Mouse (Mus musculus): ENCODE results near the gene Gm42517. TPM values are rescaled to one million over a fixed set of nuclear protein-coding genes. Genes with fewer than 3 reads are reported as not detected.

The Gm42517 gene
- polyA plus RNA-seq, 1 experiment from 2014 or later = 0.31 TPM

DNA sequence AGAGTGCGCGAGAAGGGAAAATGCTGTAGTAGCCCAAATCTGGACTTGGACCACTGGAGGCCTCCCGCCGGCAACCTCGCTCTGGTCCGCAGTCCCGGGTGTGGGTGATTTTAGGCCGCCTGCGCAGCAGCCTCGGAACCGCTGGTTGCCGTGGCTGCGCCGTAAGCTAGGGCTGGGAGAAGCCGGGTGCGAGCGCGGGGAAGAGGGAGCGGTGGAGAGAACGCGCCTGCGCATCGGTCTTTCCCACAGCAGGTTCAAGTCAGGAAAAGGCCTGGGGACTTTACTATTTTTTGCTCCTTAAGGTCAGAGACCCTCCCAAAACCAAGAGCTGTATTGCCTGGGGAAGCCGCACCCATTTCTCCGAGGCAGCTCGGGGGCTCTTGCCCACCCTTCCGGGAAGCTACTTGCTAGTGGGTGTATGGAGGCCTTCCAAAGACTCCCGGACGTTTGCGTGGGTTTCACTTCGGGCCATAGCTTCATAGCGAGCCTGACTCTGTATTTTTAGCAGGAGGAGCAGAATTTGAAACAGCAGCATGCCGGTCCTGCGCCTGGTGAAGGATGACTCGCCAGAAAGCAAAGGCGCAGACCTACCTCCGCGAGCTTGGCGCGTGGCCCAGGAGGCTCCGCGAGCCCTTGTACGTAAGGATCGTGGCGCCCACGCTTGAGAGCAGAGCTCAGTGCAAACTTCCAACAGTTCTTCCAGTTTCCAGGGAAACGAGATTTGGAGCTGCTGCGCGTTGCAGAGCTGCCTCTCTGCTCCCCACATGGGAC lies 1.3 kb upstream of the Gm42517 start:
- no peaks in the 10 kb centered on the region for H3K9me3 ChIP-seq (replicated peaks)
- H3K4me3 ChIP-seq = peak overlapping the region; percentile 58
- no peak overlapping the region for H3K27ac ChIP-seq
- under 1% methylated on average over 49 of the region's 49 CpGs for WGBS
- no peaks in the 10 kb centered on the region for H3K36me3 ChIP-seq (ENCODE audit: poor library complexity, severe bottlenecking)
- peaks cover 30% of the 10 kb centered on the region for H3K4me1 ChIP-seq
- peak overlapping the region; percentile 87 for H3K4me2 ChIP-seq
- peak overlapping the region; percentile 27; the same call in 1 of the 2 replicates for H3K9ac ChIP-seq
- H3K27me3 ChIP-seq = peaks cover 87% of the 10 kb centered on the region
- ATAC-seq = peak; percentile 50; the same call in 1 of the 2 replicates

DNA sequence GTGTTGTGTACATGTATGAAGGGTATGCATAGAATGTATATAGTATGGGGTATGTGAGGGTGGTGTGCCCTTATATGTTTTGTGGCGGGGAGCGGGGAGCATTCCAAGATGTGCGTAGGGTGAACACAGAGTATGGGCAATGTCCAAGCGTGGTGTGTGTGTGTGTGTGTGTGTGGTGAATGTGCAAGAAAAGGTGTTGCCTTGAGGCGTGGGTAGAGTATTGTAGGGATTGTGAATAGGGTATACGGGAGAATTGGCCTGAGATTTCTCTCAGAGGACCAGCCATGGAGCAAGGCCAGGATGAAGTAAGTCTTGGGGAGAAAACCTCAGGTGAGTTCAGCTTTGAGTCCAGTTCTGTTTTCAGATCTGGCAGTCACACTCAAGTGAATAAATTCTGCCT lies 724 bp upstream of the Gm42517 start:
- no peaks in the 10 kb centered on the region for H3K9me3 ChIP-seq (replicated peaks)
- peak overlapping the region; percentile 58 for H3K4me3 ChIP-seq
- H3K4me2 ChIP-seq = peak overlapping the region; percentile 87
- H3K9ac ChIP-seq = 0 out of 2 replicates have a peak overlapping the region, but pooled peaks have one; percentile 27
- no peaks in the 10 kb centered on the region for H3K36me3 ChIP-seq (ENCODE audit: poor library complexity, severe bottlenecking)
- peaks cover 30% of the 10 kb centered on the region for H3K4me1 ChIP-seq
- H3K27ac ChIP-seq = no peak overlapping the region
- 5% methylated on average over 6 of the region's 6 CpGs for WGBS
- ATAC-seq = 0 out of 2 replicates have a peak, but pooled peaks have one; percentile 3
- peaks cover 93% of the 10 kb centered on the region for H3K27me3 ChIP-seq

DNA sequence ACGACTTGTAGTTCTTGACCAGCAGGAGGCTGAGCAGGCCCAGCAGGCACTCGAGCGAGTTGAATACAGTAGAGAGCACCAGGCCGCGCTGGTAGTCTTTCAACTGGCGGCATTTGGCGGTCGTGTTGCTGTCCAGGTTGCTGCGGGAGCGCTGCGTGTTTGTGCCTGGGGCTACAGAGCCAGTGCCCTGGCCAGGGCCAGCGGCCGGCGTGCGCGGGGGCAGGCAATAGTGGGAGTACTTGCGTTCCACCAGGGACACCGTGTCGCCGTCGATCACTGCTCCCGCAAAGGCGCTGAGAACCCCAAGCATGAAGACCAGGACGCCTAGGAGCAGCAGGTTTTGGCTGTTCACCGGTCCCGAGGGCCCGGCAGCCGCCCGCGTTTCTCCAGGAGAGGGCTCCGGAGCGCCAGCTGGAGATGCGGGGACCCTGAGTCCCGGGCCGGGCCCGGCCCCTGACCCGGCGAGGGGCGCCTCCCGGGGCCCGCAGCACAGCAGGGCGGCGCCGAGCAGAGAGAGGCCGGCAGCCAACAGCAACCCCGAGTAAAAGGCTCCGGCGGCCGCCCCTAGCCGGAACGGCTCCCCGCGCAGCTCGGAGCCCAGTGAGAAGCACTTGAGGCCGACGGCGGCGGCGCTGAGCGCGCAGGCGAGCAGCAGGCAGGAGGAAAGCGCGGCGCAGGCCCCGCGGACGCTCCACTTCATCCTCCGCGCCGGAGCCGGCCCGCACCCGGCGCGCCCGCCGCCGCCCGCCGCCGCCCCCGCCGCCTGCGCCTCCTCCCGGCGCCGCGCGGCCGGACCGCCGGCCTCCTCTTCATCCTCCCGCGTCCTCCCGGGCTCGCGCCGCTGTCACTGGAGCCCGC lies 509 bp downstream of the Gm42517 start:
- ATAC-seq = peak; percentile 67
- Histone ChIP-seq H3K36me3 (ENCODE audit: poor library complexity, severe bottlenecking) (no peaks in the 10 kb centered on the region), H3K4me3 (peak overlapping the region; percentile 58), H3K9me3 (replicated peaks) (no peaks in the 10 kb centered on the region), H3K4me2 (peak overlapping the region; percentile 87), H3K4me1 (peaks cover 30% of the 10 kb centered on the region), H3K27ac (no peak overlapping the region), H3K9ac (peak overlapping the region; percentile 64), H3K27me3 (peaks cover 97% of the 10 kb centered on the region)
- under 1% methylated on average over 89 of the region's 100 CpGs for WGBS

DNA sequence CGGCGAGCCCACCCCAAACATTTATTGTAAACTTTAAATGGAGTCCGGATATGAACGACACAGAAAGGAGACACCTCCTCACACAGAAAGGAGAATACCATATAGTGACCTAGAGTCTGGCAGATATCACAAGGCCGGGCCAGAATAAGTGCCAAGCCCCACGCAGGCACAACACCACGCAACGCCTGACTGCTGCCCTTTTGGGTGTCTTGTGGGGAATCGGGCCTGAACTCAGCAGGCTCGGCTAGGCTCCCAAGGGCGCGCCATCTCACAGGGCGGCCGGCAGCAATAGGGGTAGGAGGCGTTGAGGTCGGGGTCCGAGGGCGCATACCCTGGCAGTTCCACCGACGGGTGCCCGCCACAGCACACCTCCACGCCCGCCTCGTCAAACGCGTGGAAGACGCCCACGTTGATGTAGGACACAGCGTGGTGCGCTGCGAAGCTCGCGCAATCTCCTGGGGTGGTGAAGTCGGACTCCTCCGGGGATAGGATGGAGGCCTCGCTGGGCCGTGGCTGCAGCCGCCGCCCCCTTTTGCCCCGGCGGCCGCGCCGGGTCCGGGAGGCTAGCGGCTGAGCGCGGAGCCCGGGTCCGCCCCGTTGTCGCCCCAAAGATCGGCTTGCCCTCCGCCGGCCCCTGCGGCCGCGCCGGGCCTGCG lies 1.3 kb downstream of the Gm42517 start:
- H3K27me3 ChIP-seq = peaks cover 89% of the 10 kb centered on the region
- no peaks in the 10 kb centered on the region for H3K36me3 ChIP-seq (ENCODE audit: poor library complexity, severe bottlenecking)
- H3K4me3 ChIP-seq = peak overlapping the region; percentile 58
- peak overlapping the region; percentile 64 for H3K9ac ChIP-seq
- WGBS = 2% methylated on average over 60 of the region's 60 CpGs
- H3K4me1 ChIP-seq = peaks cover 30% of the 10 kb centered on the region
- peak overlapping the region; percentile 87 for H3K4me2 ChIP-seq
- H3K9me3 ChIP-seq (replicated peaks) = no peaks in the 10 kb centered on the region
- peak; percentile 12; the same call in 1 of the 2 replicates for ATAC-seq
- no peak overlapping the region for H3K27ac ChIP-seq

DNA sequence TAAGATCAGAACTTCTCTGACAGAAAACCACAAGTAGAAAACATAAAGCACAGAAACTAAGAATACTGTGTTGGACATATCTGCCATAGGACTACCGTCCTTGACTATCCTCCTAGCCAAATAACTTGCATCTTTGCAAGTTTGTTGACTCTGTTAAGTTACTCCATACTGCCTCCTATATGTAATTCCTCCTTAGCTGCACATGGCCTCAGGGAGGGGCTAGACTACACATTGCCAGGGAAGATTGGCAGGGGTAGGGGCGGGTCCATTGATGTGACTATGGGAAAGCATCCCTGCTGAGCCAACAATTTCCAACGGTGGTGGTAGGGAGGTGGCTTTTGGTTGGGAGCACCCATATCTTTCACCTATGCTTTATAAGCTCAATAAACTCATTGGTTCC lies 5.4 kb downstream of the Gm42517 start:
- Histone ChIP-seq H3K9ac (no peak overlapping the region), H3K4me3 (no peak overlapping the region), H3K27ac (no peak overlapping the region), H3K4me1 (peaks cover 14% of the 10 kb centered on the region), H3K27me3 (peaks cover 50% of the 10 kb centered on the region), H3K36me3 (ENCODE audit: poor library complexity, severe bottlenecking) (no peaks in the 10 kb centered on the region), H3K4me2 (no peak overlapping the region), H3K9me3 (replicated peaks) (0 out of 2 replicates have a peak, but pooled peaks cover 5% of the 10 kb centered on the region)
- no peak for ATAC-seq
- 32% methylated on average over 3 of the region's 3 CpGs for WGBS

DNA sequence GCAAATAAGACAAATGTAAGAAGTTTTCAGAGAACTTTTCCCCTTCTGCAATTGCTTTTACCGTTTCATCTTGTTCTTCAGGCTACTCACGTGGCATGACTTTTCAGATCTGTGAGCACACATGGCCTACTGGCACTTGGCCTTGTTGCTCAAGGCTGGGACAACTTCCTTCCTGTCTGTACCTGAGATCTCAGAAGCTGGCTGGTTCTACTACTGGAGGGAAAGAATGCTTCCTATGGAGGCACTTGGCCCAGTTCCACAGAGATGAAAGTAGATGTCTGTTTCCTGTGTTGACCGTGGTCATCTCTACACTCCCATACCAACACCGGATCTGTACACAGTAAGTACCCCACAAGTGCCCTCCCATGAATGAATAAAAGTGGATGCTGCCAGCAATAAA lies 7.5 kb downstream of the Gm42517 start:
- Histone ChIP-seq H3K27me3 (peaks cover 30% of the 10 kb centered on the region), H3K9ac (no peak overlapping the region), H3K36me3 (ENCODE audit: poor library complexity, severe bottlenecking) (no peaks in the 10 kb centered on the region), H3K27ac (no peak overlapping the region), H3K4me1 (no peaks in the 10 kb centered on the region), H3K4me2 (no peak overlapping the region), H3K4me3 (no peak overlapping the region), H3K9me3 (replicated peaks) (0 out of 2 replicates have a peak, but pooled peaks cover 5% of the 10 kb centered on the region)
- ATAC-seq = no peak
- WGBS = 90% methylated on average over 4 of the region's 4 CpGs

DNA sequence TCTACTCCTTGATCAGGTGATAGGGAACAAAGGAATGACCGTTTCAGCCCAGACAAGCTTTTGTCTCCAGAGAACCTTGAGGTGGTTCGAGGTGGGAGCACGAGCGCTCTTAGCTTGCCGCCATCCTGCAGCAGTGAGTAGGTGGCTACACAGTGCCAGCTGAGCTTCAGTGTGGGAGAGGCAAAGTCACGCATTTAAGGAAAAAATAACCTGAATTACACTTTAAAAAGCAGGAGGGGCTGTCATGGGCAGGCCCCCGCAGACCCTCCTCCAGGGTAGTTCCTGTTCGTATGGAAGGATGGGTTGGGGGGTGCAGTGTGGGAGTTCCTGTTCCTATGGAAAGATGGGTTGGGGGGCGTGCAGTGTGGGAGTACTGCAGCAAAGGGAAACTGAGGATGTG lies 8.2 kb downstream of the Gm42517 start:
- H3K9me3 ChIP-seq (replicated peaks) = 0 out of 2 replicates have a peak, but pooled peaks cover 5% of the 10 kb centered on the region
- WGBS = 85% methylated on average over 9 of the region's 9 CpGs
- no peak overlapping the region for H3K27ac ChIP-seq
- no peak overlapping the region for H3K9ac ChIP-seq
- H3K36me3 ChIP-seq (ENCODE audit: poor library complexity, severe bottlenecking) = no peaks in the 10 kb centered on the region
- no peak overlapping the region for H3K4me2 ChIP-seq
- no peaks in the 10 kb centered on the region for H3K4me1 ChIP-seq
- H3K27me3 ChIP-seq = peaks cover 22% of the 10 kb centered on the region
- no peak overlapping the region for H3K4me3 ChIP-seq
- no peak for ATAC-seq

DNA sequence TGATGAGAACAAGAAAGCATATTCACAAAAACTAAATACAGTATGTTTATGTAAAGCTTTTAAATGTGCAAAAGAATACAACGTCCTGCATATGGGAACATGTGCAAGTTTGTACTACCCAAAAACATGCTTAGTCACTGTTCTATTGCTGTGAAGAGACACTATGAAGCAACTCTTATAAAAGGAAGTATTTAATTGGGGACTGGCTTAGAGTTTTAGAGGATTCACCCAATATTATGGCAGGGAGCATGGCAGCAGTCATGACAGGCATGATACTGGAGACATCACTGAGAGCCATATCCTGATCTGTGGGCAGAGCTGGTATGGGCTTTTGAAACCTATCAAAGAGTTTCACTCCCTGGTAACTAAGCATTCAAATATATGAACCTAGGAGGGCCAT lies 9.9 kb downstream of the Gm42517 start:
- Histone ChIP-seq H3K27me3 (peaks cover 6% of the 10 kb centered on the region; the same call in 1 of the 2 replicates), H3K27ac (no peak overlapping the region), H3K4me3 (no peak overlapping the region), H3K36me3 (ENCODE audit: poor library complexity, severe bottlenecking) (no peaks in the 10 kb centered on the region), H3K9ac (no peak overlapping the region), H3K4me2 (no peak overlapping the region), H3K9me3 (replicated peaks) (0 out of 2 replicates have a peak, but pooled peaks cover 5% of the 10 kb centered on the region), H3K4me1 (no peaks in the 10 kb centered on the region)
- WGBS = 86% methylated on average over 1 of the region's 1 CpGs
- no peak for ATAC-seq

DNA sequence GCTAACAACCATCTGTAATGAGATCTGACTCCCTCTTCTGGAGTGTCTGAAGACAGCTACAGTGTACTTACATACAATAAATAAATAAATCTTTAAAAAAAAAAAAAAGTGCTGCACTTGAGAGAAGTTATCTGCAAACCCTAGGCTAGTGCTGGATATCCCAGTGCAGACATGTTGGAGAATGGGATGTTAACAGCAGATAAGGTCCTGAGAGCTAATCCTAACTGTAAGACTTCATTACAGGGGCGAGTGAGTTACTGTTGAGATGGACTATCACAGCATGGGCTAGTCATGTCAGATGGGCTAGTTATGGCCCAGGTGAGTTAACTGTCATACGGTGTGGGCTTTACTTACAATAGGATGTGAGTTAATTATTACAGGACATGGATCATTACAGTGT lies 13.7 kb downstream of the Gm42517 start:
- Histone ChIP-seq H3K9ac (no peak overlapping the region), H3K27ac (no peak overlapping the region), H3K9me3 (replicated peaks) (0 out of 2 replicates have a peak, but pooled peaks cover 5% of the 10 kb centered on the region), H3K27me3 (no peaks in the 10 kb centered on the region), H3K4me3 (no peak overlapping the region), H3K4me2 (no peak overlapping the region), H3K36me3 (ENCODE audit: poor library complexity, severe bottlenecking) (peaks cover 7% of the 10 kb centered on the region), H3K4me1 (no peaks in the 10 kb centered on the region)
- 87% methylated on average over 2 of the region's 2 CpGs for WGBS
- no peak for ATAC-seq

DNA sequence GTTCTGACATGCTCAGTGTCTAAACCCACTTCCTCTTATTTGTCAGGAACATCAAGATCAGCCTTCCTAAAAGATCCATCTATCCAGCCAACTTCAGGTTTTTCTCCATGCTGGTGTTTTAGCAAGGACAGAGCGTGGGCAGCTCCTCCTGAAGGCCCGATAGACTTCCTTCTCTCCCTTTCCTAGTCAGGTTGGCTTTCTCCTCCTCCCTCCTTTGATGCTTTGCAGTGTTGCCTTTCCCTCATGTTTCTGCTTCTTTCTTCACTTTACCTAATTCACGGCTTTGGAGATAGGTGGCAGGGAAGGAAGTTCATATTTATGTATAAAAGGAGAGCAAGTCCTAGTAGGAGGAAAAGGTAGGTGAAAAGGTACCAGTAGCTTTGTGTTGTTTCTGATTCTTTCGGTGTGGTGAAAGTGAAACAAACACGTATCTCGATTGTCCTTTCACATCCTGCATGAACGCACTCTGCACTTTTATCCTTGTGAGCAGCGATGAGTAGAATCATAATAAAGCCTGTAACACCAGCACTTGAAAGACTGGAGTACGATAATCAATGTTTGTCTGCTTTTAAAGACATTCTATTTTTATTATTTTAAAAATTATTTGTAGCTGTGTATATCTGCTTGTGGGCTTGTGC lies 18.1 kb downstream of the Gm42517 start:
- peaks cover 28% of the 10 kb centered on the region for H3K36me3 ChIP-seq (ENCODE audit: poor library complexity, severe bottlenecking)

DNA sequence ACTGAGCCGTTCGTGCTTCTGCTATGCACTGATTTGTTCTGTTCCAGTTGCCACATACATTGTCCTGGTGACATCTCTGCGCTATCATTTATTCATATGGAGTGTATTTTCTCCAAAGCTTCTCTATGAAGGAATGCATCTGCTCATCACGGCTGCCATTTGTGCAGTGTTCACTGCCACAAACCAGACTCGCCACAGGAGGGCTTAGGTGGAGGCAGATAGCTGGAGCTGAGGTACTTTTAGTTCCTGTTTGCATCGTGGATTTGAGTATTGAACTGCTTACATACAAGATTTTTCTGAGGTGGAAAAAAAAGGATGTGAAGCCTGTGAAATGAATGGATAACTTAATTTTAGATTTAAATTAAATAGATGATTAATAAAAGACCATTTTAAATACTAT lies 19.9 kb downstream of the Gm42517 start:
- WGBS = 87% methylated on average over 6 of the region's 6 CpGs
- Histone ChIP-seq H3K9me3 (replicated peaks) (no peaks in the 10 kb centered on the region), H3K4me1 (no peaks in the 10 kb centered on the region), H3K27ac (no peak overlapping the region), H3K36me3 (ENCODE audit: poor library complexity, severe bottlenecking) (peaks cover 38% of the 10 kb centered on the region), H3K4me2 (no peak overlapping the region), H3K9ac (no peak overlapping the region), H3K4me3 (no peak overlapping the region), H3K27me3 (no peaks in the 10 kb centered on the region)
- ATAC-seq = no peak

More for the DNA sequence above, 18.1 kb downstream of the Gm42517 start:
- H3K9me3 ChIP-seq (replicated peaks) = no peaks in the 10 kb centered on the region
- H3K4me3 ChIP-seq = no peak overlapping the region
- 93% methylated on average over 9 of the region's 9 CpGs for WGBS
- no peak overlapping the region for H3K27ac ChIP-seq
- no peaks in the 10 kb centered on the region for H3K4me1 ChIP-seq
- no peak for ATAC-seq
- H3K9ac ChIP-seq = no peak overlapping the region
- H3K4me2 ChIP-seq = no peak overlapping the region
- no peaks in the 10 kb centered on the region for H3K27me3 ChIP-seq

Measured in forebrain, embryonic 13.5 days (tissue).